Mouse (Mus musculus): ENCODE measurements around the gene Psg23. TPM values are rescaled to one million over a fixed set of nuclear protein-coding genes. Genes with fewer than 3 reads are reported as not detected.

Psg23 gene
- not detected for polyA plus RNA-seq (2017; shearing (Covaris generic))

DNA sequence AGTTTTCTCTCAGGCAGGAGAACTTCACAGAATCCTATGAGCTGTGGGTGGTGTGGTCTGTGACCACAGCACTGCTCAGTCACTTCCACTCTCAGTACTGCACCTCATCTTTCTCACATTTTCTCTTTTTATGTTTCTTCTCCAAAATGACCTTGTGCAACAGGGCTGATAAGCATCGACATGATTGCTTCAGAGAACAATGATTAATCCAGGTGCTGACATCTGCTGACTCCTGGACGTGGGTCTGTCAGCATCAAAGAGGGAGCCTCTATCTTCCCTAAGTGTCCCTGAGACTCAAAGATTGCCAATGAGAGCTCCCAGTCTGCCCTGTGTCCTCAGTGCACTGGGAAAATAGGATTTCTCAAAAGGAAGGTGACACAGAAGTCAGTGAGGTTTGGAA lies at the start of gene Psg23:
Gene Psg23, minus strand, starts transcription at position 101 of the 400 bp plus-strand sequence.

DNA sequence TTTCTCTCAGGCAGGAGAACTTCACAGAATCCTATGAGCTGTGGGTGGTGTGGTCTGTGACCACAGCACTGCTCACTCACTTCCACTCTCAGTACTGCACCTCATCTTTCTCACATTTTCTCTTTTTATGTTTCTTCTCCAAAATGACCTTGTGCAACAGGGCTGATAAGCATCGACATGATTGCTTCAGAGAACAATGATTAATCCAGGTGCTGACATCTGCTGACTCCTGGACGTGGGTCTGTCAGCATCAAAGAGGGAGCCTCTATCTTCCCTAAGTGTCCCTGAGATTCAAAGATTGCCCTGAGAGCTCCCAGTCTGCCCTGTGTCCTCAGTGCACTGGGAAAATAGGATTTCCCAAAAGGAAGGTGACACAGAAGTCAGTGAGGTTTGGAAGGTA lies 40.3 kb upstream of the Psg23 start, which contains the start of gene Psg21:
Gene Psg21, minus strand, starts transcription at position 101 of the 400 bp plus-strand sequence.

DNA sequence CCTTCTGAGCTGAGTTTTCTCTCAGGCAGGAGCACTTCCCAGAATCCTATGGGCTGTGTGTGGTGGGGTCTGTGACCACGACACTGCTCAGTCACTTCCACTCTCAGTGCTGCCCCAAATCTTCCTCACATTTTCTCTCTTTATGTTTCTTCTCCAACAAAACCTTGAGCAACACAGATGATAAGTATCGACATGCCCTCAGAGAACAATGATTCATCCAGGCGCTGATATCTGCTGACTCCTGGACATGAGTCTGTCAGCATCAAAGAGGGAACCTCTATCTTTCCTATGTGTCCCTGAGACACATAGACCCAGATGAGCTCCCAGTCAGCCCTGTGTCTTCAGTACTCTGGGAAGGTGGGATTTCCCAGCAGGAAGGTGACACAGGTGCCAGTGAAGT lies 49.1 kb downstream of the Psg23 start, which contains the start of gene Psg27:
Gene Psg27, minus strand, starts transcription at position 101 of the 400 bp plus-strand sequence.

Other genes starting within 250 kb of the Psg23 start
- gene Psg28, start 184.5 kb downstream of the Psg23 start, polyA plus RNA-seq (2017; shearing (Covaris generic)) = not detected
- not detected for gene Psg26, start 132.3 kb downstream of the Psg23 start, polyA plus RNA-seq (2017; shearing (Covaris generic))
- gene Psg25, start 84.2 kb downstream of the Psg23 start, polyA plus RNA-seq (2017; shearing (Covaris generic)) = not detected
- not detected for gene Psg27, start 49.2 kb downstream of the Psg23 start, polyA plus RNA-seq (2017; shearing (Covaris generic))
- gene Psg21, start 40.2 kb upstream of the Psg23 start, polyA plus RNA-seq (2017; shearing (Covaris generic)) = not detected
- gene Psg20, start 69.7 kb upstream of the Psg23 start, polyA plus RNA-seq (2017; shearing (Covaris generic)) = not detected
- not detected for gene Psg22, start 101.6 kb upstream of the Psg23 start, polyA plus RNA-seq (2017; shearing (Covaris generic))
- gene Psg19, start 182.0 kb upstream of the Psg23 start, polyA plus RNA-seq (2017; shearing (Covaris generic)) = not detected
- gene Psg17, start 205.1 kb upstream of the Psg23 start, polyA plus RNA-seq (2017; shearing (Covaris generic)) = not detected
- not detected for gene Mill2, start 223.5 kb upstream of the Psg23 start, polyA plus RNA-seq (2017; shearing (Covaris generic))